Mouse (Mus musculus): ENCODE measurements around the gene Gm10570. TPM values are rescaled to one million over a fixed set of nuclear protein-coding genes. Genes with fewer than 3 reads are reported as not detected.
A peak's percentile ranks its signal among the peaks of the same experiment; 100 is the strongest.

The Gm10570 gene
- not detected in 2 replicates for total RNA-seq (2012; rRNA removed)
- not detected for polyA plus RNA-seq (2012; ENCODE audit: insufficient read depth in 1 of 2, insufficient read length in 2 of 2, low read depth in 1 of 2, low replicate concordance in 2 of 2, missing spikeins in 1 of 2)

GRCm38 (mm10) chr4:130308231-130309081 is at the start of gene Gm10570, which contains the start of gene Fabp3:
TSS of gene Gm10570 (minus strand) at chr4:130308674.
TSS of gene Fabp3 (plus strand) at chr4:130308595.
- no peaks in the 10 kb centered on the region for H3K36me3 ChIP-seq (ENCODE audit: control insufficient read depth in 1 of 2, insufficient read depth in 2 of 2, low read length in 2 of 2)
- H3K27ac ChIP-seq (ENCODE audit: control insufficient read depth, low read depth, low read length) = no peak within 1 kb of the TSS
- H3K79me2 ChIP-seq (ENCODE audit: control insufficient read depth, insufficient read depth, low read length, poor library complexity) = no peaks in the 10 kb centered on the region
- H3K27me3 ChIP-seq (ENCODE audit: control insufficient read depth in 1 of 2, insufficient read depth in 2 of 2, low read length in 2 of 2) = no peaks in the 10 kb centered on the region
- H3K4me1 ChIP-seq (ENCODE audit: control insufficient read depth in 1 of 2, insufficient read depth in 2 of 2, low read length in 2 of 2) = no peaks in the 10 kb centered on the region
- H3K9ac ChIP-seq (ENCODE audit: control insufficient read depth, low read depth, low read length, poor library complexity, severe bottlenecking) = no peak within 1 kb of the TSS
- no peak for TF ChIP-seq GABPA (IDR thresholded peaks at IDR 0.05; ENCODE audit: low read depth, low read length)
- TF ChIP-seq POLR2A (IDR thresholded peaks at IDR 0.05; ENCODE audit: control insufficient read depth in 1 of 2, insufficient read depth in 1 of 2, low read depth in 1 of 2, low read length in 2 of 2, poor library complexity in 1 of 2) = peak in 1 of 2 experiments; percentile 20; a peak in 1 of 4 replicates
- H3K4me3 ChIP-seq (ENCODE audit: control insufficient read depth in 1 of 2, insufficient read depth in 1 of 2, low read depth in 2 of 2, low read length in 2 of 2) = no peak within 1 kb of the TSS
- no peak for DNase-seq (ENCODE audit: low read depth, low spot score)
- H3K9me3 ChIP-seq (replicated peaks; ENCODE audit: insufficient read depth, low read length) = no peaks in the 10 kb centered on the region

- TF ChIP-seq ELF1 (IDR thresholded peaks at IDR 0.05; ENCODE audit: low read depth, low read length) (no peak), MAX (IDR thresholded peaks at IDR 0.05; ENCODE audit: low read length) (no peak), CTCF (IDR thresholded peaks at IDR 0.05 in 2 of 3, conservative IDR thresholded peaks at IDR 0.05 in 1 of 3; ENCODE audit: control insufficient read depth in 1 of 3, insufficient read depth in 1 of 3, low read depth in 2 of 3, low read length in 3 of 3, poor library complexity in 1 of 3, severe bottlenecking in 1 of 3) (no peak), ZKSCAN1 (IDR thresholded peaks at IDR 0.05; ENCODE audit: low read depth, low read length) (no peak), POLR2AphosphoS2 (IDR thresholded peaks at IDR 0.05; ENCODE audit: low read length) (no peak), KAT2A (conservative IDR thresholded peaks at IDR 0.05; ENCODE audit: low read depth, low read length) (no peak), MEF2A (IDR thresholded peaks at IDR 0.05; ENCODE audit: extremely low read depth, insufficient replicate concordance, low read depth, low read length, poor library complexity, severe bottlenecking) (no peak), USF1 (IDR thresholded peaks at IDR 0.05; ENCODE audit: low read depth, low read length) (no peak), ZC3H11A (IDR thresholded peaks at IDR 0.05; ENCODE audit: low read depth, low read length) (no peak), EP300 (IDR thresholded peaks at IDR 0.05; ENCODE audit: low read depth in 1 of 2, low read length in 2 of 2) (no peak), CHD2 (IDR thresholded peaks at IDR 0.05; ENCODE audit: low read length) (no peak), TAL1 (IDR thresholded peaks at IDR 0.05; ENCODE audit: low read length) (no peak), ZMIZ1 (IDR thresholded peaks at IDR 0.05; ENCODE audit: low read depth, low read length) (no peak), E2F4 (IDR thresholded peaks at IDR 0.05; ENCODE audit: borderline replicate concordance, low read depth, low read length) (no peak), SMC3 (IDR thresholded peaks at IDR 0.05; ENCODE audit: low read depth, low read length) (no peak), CHD1 (IDR thresholded peaks at IDR 0.05; ENCODE audit: low read depth, low read length) (no peak), MAFK (IDR thresholded peaks at IDR 0.05; ENCODE audit: borderline replicate concordance, low read depth, low read length) (no peak), UBTF (IDR thresholded peaks at IDR 0.05; ENCODE audit: borderline replicate concordance, insufficient read depth, low read depth, low read length) (no peak), POLR2A (IDR thresholded peaks at IDR 0.05; ENCODE audit: control insufficient read depth in 1 of 2, insufficient read depth in 1 of 2, low read depth in 1 of 2, low read length in 2 of 2, poor library complexity in 1 of 2) (no peak)
- Histone ChIP-seq H3K79me2 (ENCODE audit: control insufficient read depth, insufficient read depth, low read length, poor library complexity) (peaks cover 37% of the 10 kb centered on the region), H3K9me3 (replicated peaks; ENCODE audit: insufficient read depth, low read length) (no peaks in the 10 kb centered on the region), H3K27ac (ENCODE audit: control insufficient read depth, low read depth, low read length) (no peak overlapping the region), H3K9ac (ENCODE audit: control insufficient read depth, low read depth, low read length, poor library complexity, severe bottlenecking) (no peak overlapping the region), H3K4me1 (ENCODE audit: control insufficient read depth in 1 of 2, insufficient read depth in 2 of 2, low read length in 2 of 2) (peaks cover 0 to 18% of the 10 kb centered on the region in 2 experiments; a peak in 3 of 4 replicates), H3K27me3 (ENCODE audit: control insufficient read depth in 1 of 2, insufficient read depth in 2 of 2, low read length in 2 of 2) (no peaks in the 10 kb centered on the region), H3K36me3 (ENCODE audit: control insufficient read depth in 1 of 2, insufficient read depth in 2 of 2, low read length in 2 of 2) (peaks cover 1 to 15% of the 10 kb centered on the region in 2 experiments), H3K4me3 (ENCODE audit: control insufficient read depth in 1 of 2, insufficient read depth in 1 of 2, low read depth in 2 of 2, low read length in 2 of 2) (no peak overlapping the region)
- peak; percentile 65 for DNase-seq (ENCODE audit: low read depth, low spot score)
Observed at GRCm38 (mm10) chr4:130357946-130358345, 49.5 kb upstream of the Gm10570 start.

All from MEL (cell line).